Mouse (Mus musculus) midbrain, embryonic 11.5 days (tissue): ENCODE results near the gene Med24. TPM values are rescaled to one million over a fixed set of nuclear protein-coding genes. Genes with fewer than 3 reads are reported as not detected.

ENCODE experiments used
- polyA plus RNA-seq: library from polyadenylated mRNA; unstranded; fragments of >200 nt; fragmentation: Nextera tagmentation; extraction: Ambion mirVana; gene quantifications from 2 replicates; pipeline ENCODE4 v1.2.1, GENCODE M21; 2014

Med24 gene
- polyA plus RNA-seq, 1 experiment from 2014 or later = 67.1 TPM

Other genes starting within 250 kb of the Med24 start
- 0.07 and 0.18 TPM in 2 replicates for gene Ikzf3, start 183.4 kb downstream of the Med24 start, polyA plus RNA-seq
- 0.23 and 0.26 TPM in 2 replicates for gene Zpbp2, start 178.3 kb downstream of the Med24 start, polyA plus RNA-seq
- 9.7 and 12.0 TPM in 2 replicates for gene Ormdl3, start 142.1 kb downstream of the Med24 start, polyA plus RNA-seq
- not detected in 2 replicates for gene Lrrc3c, start 131.1 kb downstream of the Med24 start, polyA plus RNA-seq
- gene Gm12355, start 103.8 kb downstream of the Med24 start, polyA plus RNA-seq = 1.3 and 1.4 TPM in 2 replicates
- not detected in 2 replicates for gene Gsdma3, start 103.1 kb downstream of the Med24 start, polyA plus RNA-seq
- not detected in 2 replicates for gene Gsdma2, start 82.7 kb downstream of the Med24 start, polyA plus RNA-seq
- not detected in 2 replicates for gene Gsdma, start 65.1 kb downstream of the Med24 start, polyA plus RNA-seq
- 142 and 155 TPM in 2 replicates for gene Psmd3, start 46.9 kb downstream of the Med24 start, polyA plus RNA-seq
- not detected in 2 replicates for gene Csf3, start 28.2 kb downstream of the Med24 start, polyA plus RNA-seq
- gene Thra, start 11.2 kb upstream of the Med24 start, polyA plus RNA-seq = 21.9 and 23.7 TPM in 2 replicates
- 0.93 and 1.2 TPM in 2 replicates for gene Nr1d1, start 45.9 kb upstream of the Med24 start, polyA plus RNA-seq
- gene Msl1, start 66.1 kb upstream of the Med24 start, polyA plus RNA-seq = 24.0 and 25.1 TPM in 2 replicates
- gene Casc3, start 75.5 kb upstream of the Med24 start, polyA plus RNA-seq = 51.9 and 53.1 TPM in 2 replicates
- 1.6 and 1.8 TPM in 2 replicates for gene Rapgefl1, start 107.3 kb upstream of the Med24 start, polyA plus RNA-seq
- gene Wipf2, start 134.2 kb upstream of the Med24 start, polyA plus RNA-seq = 4.4 and 5.9 TPM in 2 replicates
- gene Cdc6, start 178.4 kb upstream of the Med24 start, polyA plus RNA-seq = 44.3 and 45.0 TPM in 2 replicates
- 13.2 and 14.8 TPM in 2 replicates for gene Rara, start 198.4 kb upstream of the Med24 start, polyA plus RNA-seq